Mouse (Mus musculus) embryo, embryonic 11.5 days (tissue): ENCODE data around the gene Inha.

Source experiments
- DNase-seq: peaks from one replicate; pipeline ENCODE4 v3.0.0-alpha.2; 2012; ENCODE audit warnings: low read depth, low spot score

The Inha gene

DNA sequence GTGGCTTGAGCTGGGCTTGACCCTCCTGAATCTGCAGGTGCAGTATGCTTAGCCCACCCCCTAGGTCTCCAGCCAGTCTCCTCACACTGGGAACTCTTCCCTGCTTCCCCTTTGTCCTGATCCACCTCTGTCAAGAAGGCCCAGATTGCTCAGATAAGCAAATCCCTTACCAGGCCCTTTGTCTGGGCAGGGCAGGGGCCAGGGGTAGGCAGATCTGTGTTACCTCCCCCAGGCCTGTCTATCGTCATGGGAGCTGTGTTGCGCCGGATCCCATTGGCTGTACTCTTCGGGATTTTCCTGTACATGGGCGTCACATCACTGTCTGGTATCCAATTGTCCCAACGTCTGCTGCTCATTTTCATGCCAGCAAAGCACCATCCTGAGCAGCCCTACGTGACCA, 50.2 kb downstream of the Inha start:
- DNase-seq = no peak

DNA sequence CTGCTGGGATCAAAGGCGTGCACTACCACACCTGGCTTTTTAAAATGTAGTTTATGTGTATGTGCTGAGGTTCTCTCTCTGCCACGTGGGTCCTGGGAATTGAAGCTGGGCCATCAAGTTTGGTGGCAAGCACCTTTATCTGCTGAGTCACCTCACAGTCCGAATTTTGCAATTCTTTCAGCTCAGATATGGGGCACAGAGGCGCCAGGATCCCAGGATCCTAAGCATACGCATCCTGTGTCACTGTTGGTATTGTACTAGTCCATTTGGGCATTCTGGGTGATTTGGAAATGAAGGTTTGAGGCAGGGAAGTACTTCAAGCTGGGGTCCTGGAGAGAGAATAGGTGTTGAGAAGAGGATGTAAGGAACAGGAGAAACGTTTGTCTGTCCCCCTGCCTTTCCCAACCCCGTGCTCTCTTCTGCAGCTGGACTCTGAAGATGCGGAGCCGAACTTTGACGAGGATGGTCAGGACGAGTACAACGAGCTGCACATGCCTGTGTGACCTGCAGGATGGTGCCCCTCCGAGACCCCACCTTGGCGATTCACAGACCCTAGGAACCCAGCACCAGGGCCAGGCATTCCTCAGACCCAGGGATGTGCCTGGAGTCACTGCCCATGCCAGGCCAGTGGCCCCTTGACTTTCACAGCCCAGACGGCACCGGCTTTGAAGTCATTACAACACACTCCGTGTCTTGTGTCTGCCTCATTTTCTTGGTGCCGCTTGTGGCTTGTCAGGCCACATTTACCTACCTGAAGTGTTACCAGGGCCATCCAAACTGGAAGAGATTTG, 51.7 kb downstream of the Inha start:
- no peak for DNase-seq

DNA sequence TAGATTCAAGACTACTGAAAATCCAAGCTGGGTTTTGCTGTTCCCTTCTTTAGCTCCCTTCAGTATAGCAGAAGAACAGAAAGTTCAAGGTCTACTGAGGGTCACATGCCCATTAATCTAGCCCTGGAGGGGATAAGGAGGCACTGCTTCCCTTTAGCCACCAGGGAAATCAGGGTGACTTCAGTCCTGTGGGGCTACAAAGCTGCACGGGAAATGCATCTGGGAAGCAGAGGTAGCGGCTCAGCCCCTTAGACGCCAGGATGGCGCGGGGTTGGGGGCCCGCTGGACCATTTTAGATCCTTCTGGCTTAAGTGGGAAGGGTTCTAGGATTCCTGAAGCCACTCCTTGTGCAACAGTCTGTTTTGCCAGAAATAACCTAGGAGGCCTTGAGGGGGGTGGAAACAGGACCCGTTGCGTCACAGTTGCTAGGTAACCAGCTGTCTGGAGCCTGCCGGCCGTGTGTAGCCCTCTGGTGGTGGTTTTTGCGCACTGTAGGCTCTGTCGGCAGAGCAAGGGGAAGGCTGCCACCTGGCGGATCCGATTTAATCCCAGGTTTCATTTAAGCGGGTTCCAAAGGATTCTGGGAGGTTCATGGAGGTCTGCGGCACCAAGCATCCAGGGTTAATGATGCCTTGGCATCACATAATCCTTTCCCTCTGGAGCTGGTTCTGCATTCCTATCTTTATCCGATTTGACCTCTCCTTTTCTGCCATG, 52.5 kb downstream of the Inha start:
- DNase-seq = peak; percentile 90
